Mouse (Mus musculus) cerebellum, postnatal 36 days (tissue): Measurements from ENCODE around the gene Kdm1a.
A peak's percentile ranks its signal among the peaks of the same experiment; 100 is the strongest.

Experiments used
- DNase-seq, 2 experiments: peaks; one replicate each; pipeline ENCODE4 v3.0.0; 2021 to 2022; ENCODE audit warnings: mixed read lengths in 2 of 2

Gene Kdm1a

GRCm38 (mm10) chr4:136602018-136602554, 437 bp downstream of the Kdm1a start:
- peak; percentile 39 to 45 for DNase-seq

- peak; percentile 60 to 68 for DNase-seq
Observed at GRCm38 (mm10) chr4:136601476-136601875, 1.0 kb downstream of the Kdm1a start.

GRCm38 (mm10) chr4:136600536-136600935, 2.0 kb downstream of the Kdm1a start:
- DNase-seq: no peak

GRCm38 (mm10) chr4:136599869-136600268, 2.7 kb downstream of the Kdm1a start:
- DNase-seq: no peak

DNA sequence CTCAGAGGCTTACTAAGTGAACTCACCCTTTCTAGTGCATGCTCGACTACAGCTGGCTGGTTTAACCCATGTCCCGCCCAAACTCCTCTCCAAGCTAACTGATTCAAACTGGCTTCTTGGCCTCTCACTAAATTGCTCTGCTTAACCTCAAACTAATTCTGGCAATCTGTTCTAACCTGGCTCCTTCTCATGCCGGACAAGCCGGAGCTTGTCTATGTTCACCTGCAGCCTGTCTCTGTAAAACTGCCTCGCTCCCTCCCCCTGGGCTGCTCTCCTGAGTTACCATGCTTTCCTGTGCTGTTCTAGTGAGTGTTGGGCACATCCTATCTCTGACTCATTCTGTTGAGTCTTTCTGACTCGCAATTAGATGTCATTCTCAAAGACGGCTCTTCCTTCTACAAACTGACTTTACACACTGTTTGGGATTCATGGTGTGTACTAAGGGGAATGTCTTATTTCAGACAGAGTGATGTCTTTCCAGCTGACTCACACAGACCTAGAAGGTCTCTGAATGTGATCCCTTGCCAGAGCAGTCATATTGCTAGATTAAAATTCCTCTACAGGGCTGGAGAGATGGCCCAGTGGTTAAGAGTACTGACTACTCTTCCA, 4.2 kb downstream of the Kdm1a start:
- DNase-seq: no peak

DNA sequence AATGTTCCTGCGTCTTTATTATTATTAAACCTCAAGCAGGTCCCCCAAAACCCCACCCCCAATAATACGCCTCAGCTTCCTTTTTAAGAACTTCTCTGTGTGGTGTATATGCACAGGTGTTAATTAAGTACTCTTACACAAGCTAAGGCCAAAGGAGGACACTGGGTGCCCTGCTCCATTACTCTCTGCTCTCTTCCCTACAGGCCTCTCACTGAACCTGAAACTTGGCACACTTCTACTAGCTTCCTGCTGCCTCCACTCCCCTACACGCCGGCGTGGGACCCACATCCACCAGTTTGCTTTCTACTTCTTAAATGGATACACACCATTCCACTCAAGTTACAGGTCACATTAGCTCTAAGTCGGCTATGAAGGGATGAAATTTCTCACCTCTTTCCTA, 7.3 kb downstream of the Kdm1a start:
- no peak for DNase-seq

GRCm38 (mm10) chr4:136594006-136594405, 8.5 kb downstream of the Kdm1a start:
- no peak for DNase-seq

- no peak for DNase-seq
Observed at GRCm38 (mm10) chr4:136592111-136592510, 10.4 kb downstream of the Kdm1a start.

DNA sequence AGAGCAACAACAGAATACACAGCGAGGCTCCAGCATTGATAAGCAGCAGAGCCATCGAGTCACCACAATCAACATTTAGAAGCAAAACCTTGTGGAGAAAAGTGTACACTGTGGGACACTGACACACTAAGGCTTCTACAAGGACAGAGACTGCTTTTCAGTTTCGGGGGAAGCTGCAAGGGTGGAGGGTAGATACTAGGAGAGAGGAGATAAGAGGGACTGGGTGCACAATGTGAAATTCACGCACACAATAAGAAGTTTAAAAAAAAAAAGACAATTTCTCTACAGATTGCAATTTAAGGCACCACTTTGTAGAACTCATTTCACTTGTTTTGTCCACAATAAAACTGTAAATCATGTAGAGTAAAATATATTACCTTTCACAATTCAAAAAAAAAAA, 14.5 kb downstream of the Kdm1a start:
- DNase-seq: no peak

DNA sequence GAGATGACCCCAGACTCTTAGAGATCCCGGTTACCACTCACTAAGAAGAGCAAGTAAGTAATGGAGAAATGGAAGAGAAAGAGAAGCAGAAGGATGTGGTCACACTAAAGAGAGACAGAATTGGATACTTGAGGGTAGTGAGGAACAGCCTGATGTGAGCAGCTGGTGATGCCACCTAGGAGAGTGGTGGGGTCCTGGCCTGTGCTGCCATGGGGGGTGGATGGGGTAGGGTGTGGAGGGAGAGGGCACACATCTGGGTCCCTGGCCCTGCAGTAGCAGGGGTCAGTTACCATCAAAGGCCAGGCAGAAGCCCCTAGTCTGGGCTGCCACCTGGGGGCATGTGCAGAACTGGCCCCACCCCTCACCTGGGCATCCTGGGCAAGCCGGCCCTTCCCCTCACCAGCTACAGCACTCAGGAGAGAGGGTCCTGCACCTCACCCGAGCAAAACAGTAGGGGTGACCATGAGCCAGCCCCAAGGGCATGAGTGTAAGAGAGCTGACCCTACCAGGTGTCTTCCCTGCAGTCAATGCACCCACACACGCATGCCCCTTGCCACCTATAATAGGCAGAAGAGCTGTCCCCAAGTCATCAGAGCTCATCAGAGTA, 15.2 kb downstream of the Kdm1a start:
- DNase-seq: no peak

DNA sequence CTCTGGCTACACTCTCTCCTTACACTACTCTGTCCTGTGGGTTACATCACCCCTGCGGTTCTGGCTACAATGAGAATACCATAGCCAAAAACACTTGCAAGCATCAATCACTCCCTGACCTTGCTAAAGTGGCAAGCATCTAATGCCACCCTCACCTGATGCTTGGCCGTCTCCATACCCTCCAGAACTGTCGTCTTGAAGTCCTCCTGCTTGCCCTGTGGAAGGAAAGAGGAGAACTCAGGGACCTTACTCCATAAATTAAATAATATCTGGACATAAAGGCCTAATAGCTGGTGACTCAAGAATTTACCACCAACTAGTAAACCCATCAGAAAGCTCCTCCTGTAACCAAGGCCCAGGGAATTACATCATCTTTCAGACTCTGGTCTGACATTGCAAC, 20.6 kb downstream of the Kdm1a start:
- no peak for DNase-seq

DNA sequence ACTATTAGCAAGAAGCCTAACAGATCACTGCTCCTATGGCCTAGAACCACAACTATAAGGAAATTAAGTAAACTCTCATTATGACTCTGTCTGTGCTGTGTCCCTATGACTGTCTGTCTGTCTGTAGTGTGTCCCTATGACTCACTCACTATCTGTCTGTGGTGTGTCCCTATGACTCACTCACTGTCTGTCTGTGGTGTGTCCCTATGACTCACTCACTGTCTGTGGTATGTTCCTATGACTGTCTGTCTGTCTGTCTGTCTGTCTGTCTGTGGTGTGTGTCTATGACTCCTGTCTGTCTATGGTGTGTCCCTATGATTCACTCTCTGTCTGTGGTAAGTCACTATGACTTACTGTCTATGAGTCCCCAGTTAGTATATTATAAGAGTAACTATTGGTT, 32.5 kb downstream of the Kdm1a start:
- DNase-seq: no peak

GRCm38 (mm10) chr4:136568629-136569028, 33.9 kb downstream of the Kdm1a start:
- no peak for DNase-seq

DNA sequence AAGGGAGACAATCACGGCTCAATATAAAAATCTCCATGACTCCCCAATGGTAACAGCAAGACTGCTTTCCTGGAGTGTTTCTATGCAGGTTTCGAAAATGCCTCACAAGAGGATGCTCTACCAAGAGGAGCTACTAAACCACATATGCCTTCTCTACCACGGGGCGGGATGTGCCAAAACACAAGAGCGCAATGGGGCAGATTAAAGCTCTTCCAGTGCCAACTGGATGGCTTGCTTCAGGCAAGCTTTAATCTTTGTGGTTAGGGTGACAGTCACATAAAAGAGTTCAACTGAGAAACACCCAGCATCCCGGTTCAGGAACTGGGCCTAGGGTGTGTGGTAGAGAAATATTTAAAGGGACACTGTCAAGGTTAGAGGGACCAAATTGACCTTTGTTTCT, 39.8 kb downstream of the Kdm1a start:
- peak; percentile 38 to 57 for DNase-seq

- DNase-seq: no peak
Observed at GRCm38 (mm10) chr4:136560270-136560991, 42.1 kb downstream of the Kdm1a start.

- peak in 1 of 2 experiments; percentile 14 for DNase-seq
Observed at GRCm38 (mm10) chr4:136559690-136560089, 42.8 kb downstream of the Kdm1a start.

DNA sequence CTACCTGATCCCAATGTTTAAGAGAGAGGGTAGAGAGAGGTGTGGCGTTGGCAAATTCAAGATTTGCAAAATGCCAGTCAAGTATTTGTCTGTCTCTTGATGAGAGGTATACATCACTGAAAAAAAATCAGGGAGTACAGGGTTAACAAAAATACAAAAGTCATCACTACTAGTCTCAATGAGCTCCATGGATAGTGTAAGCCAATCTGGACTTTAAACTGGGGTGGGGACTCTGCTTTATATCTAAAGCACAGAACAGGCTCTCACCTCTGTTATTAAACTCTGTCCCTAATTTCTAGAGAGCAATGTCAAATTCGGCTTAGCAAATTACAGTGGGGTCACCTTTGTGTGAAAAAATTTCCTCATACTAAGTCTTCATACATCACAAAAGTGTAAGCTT, 44.9 kb downstream of the Kdm1a start:
- no peak for DNase-seq

GRCm38 (mm10) chr4:136553108-136553507, 49.4 kb downstream of the Kdm1a start:
- no peak for DNase-seq

- peak; percentile 54 for DNase-seq
Observed at GRCm38 (mm10) chr4:136548381-136548801, 54.1 kb downstream of the Kdm1a start.

DNA sequence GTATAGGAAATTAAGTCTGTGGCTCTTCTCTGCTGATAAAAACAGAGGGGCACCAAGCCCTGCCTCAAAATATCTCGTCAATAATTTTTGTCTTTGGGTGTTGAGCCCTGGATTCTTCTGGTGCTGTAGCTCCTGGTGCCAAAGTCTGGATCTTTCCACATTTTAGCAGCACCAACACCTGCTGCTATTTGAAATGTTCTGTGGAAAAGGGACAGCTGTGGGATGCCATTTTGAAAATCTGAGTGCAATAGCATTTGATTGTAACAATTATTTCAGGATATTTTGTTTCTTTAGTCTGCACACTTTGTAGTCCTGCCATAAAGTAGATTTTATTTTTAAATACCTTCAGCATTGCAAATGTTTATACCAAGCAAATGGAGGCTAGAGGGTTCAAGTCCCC, 54.8 kb downstream of the Kdm1a start:
- no peak for DNase-seq

DNA sequence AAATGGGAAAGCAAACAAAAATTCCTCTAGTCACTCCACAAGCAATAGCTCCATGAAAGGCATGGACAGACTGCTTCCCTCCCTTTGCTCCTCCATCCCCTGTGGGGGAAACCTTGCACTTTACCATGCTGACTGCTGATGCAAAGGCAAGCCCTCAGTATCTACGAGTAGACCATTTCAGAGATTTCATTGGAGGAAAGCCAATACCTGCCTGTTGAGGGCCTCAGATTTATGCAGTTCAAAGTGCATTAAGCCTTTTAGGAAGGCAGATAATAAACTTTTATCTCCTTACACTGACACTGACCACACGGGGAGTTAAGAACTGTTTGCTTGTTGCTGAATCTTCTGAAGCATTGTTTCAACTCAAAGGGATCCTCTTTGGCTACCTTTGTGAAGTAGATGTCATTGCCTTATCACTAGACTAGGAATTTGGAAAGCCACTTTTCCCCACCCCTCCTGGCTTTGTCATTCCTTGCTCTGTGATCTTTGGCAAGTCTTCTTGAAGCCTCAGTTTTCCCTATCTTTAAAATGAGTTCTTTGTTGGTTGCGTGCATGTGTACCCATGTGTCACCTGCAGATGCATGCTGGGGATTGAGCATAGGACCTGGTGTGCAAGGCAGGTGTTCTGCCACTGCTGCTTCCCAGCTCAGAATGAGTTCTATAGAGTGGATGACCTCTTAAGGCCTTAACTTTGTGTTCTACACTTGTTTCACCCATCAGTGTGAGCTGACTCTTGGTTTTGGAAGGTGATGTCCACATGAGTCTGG, 56.1 kb downstream of the Kdm1a start:
- DNase-seq: no peak

DNA sequence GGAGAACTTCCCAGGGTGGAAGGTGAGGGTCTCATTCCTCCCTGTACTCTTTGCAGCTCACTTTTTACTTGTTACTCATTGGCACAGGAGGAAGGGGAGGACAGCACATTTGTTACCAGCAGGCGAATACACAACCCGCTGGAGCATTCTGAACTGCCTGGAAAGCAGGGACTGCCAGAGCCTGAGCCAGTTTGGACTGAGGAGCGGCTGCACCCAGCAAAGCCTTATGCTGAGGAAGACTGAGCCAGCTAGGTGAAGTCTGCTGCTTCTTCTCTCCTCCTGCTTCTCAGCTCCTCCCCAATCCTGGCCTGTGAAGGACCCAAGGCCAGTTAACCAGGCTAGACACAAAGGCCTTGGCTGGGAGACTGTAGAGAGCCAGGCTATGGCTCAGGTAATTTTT, 57.4 kb downstream of the Kdm1a start:
- DNase-seq: peak; percentile 49 to 50

GRCm38 (mm10) chr4:136526412-136526811, 76.1 kb downstream of the Kdm1a start:
- peak; percentile 73 to 75 for DNase-seq
